Mouse (Mus musculus) hindlimb bud, embryonic 11.5 days (tissue): ENCODE measurements around the gene Otulin.

ENCODE experiments used
- DNase-seq: peaks from one replicate; pipeline ENCODE4 v3.0.0-alpha.2; 2012; ENCODE audit warnings: low read depth, low spot score; ENCODE audit errors: extremely low spot score

Gene Otulin

GRCm38 (mm10) chr15:27552129-27552700 lies 78.3 kb downstream of the Otulin start:
- no peak for DNase-seq

GRCm38 (mm10) chr15:27551117-27552114 lies 79.1 kb downstream of the Otulin start:
- no peak for DNase-seq

DNA sequence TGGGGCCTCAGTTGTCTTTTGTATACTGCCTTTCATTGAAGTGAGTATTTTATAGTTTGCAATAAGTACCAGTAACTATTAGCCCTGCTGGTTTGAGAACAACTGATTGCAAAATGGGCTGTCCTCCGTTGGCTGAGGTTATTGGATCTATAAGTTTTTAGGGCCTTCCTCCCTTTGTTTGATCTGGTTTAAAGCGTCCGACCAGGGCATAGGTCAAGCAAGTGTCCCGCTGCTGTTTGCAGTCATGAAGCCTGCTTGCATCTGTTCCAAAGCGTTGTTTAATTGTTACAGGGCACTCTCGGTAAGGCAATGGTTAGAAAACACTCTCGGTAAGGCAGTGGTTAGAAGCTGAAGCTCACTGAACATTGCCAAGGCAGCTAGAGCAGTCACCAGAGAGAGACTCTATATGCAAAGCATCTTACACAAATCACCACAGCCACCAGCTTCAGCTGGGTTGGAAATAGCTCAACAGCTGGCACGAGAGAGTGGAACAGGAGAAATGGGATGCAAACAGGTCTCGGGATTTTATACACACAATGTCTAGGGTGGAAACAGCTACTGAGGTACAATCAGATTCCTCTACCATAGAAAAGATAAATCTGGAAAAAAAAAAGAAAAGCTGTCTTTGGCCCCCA lies 80.0 kb downstream of the Otulin start:
- no peak for DNase-seq

DNA sequence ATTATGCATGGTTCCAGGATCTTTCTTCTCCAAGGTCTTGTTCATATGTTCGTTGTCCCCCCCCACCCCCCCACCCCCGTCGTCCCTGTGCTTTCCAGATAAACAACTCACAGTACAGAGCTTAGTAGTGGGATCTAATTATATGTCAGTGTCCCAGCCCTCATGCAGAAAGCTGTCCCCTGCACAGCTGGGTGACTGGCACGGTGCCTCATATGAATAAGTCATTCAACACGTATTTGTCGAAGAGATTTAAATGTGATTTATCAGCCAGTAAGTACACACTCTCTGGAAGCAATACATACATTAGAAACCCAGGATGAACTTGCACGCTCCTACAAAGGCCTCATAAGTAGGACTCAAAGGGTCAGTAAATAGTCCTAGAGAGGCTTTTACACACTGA lies 80.6 kb downstream of the Otulin start:
- DNase-seq = no peak

GRCm38 (mm10) chr15:27549071-27549470 lies 81.4 kb downstream of the Otulin start:
- no peak for DNase-seq

DNA sequence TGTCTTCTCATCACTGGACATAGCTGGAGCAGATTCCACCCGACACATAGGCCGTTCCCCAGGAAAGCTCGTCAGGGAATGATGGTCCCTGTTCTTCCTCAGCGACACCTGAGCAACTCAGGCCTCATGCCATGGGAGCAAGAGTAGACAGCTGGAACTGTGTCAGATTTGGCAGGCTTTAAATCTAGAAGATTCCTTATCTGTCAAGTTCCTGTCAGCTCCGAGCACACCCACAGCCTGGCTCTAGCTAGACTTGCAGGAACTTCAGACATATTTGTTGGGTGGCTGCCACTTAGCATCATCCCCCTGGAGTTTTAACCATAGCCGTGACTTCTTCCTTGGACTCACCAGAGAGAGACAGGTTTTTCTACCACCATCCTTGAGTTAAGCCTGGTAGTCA lies 82.4 kb downstream of the Otulin start:
- no peak for DNase-seq

DNA sequence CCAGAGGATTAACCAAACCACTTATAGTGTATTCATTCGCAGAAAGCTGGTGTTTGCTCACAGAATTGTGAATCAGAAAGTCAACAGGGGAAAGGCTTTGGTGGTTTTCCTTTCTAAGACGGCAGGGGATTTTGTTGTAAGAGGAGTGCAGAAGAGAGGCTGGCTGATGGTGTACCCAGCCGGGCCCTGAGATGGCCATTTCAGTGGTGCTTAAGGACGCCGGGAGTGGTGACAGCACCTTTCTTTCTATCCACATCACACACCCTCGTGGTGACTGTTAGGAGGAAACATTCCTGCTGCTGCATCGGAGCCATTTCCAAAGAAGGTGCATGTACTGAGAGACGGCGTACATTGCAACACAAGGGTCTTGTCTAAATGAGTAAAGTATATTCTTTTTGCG lies 85.3 kb downstream of the Otulin start:
- DNase-seq = no peak

GRCm38 (mm10) chr15:27539745-27540144 lies 90.7 kb downstream of the Otulin start:
- no peak for DNase-seq

DNA sequence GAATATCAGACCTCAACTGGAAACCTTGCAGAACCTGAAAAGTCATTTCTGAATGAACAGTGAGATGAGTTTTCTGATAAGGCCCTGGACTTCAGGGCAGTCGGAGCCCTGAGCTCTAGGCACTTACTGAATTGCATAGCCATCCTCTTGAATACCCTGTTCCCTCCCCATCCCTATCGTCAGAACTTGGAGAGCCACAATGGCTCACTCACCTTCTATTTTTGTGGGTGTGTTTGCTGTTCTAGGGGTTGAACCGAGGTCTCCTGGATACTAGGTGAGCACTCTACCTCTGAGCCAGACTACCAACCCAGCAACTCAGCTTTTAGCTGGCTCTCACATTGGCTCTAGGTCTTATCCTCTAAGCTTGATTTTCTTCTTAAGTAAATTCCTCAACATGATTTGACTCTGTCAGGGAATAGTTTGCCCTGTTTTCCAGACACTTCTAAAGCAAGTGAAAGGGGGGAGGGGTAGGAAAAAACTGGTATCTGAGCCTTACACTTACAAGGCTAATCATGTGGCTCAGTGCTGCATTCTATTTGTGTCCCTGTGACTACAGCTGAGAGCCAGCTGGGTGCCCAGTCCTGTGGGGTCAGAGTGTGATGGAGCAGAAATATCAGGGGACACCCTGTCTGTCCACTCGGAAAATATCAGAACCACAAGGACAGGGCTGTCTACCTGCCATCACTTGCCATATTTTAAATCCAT lies 92.8 kb downstream of the Otulin start:
- no peak for DNase-seq

GRCm38 (mm10) chr15:27536771-27537170 lies 93.7 kb downstream of the Otulin start:
- no peak for DNase-seq

DNA sequence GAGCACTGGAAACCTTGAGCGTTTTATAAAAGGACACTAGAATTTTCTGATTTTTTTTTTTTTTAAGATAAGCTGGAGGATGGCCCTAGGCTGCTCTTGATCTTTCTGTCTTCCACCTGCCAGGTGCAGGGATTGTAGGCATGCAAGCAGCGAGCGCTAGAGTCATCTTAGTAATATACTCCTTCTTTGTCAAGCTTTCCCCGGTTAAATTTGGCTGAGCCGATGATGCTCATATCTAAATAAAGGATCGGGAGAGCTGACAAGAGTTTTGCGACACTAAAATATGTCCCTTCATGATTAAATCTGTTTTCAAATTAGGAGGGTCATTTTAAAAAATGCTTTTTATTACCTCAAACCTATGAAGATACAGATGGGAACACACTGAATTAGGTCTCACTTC lies 94.3 kb downstream of the Otulin start:
- DNase-seq = no peak

DNA sequence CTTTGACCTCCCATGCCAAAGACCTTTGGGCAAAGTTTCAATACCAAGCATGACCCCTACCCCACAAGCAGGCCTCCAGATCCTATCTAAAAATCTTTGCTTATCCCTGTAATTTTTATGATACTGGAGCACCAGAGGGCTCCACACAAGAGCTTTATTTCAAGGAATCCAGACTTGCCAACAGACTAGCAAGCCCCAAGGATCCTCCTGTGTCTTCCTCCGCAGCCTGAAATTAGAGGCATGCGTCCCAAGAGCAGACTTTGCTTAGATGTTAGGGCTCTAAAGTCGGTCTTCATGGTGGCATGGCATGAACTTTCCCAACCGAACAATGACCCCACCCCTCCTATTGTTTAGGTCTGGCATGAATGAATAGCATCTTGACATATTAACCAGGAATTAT lies 94.8 kb downstream of the Otulin start:
- DNase-seq = no peak

GRCm38 (mm10) chr15:27533036-27533435 lies 97.5 kb downstream of the Otulin start:
- DNase-seq = no peak

GRCm38 (mm10) chr15:27530023-27530422 lies 100.5 kb downstream of the Otulin start:
- DNase-seq = no peak

- no peak for DNase-seq
Observed at GRCm38 (mm10) chr15:27528896-27529295, 101.6 kb downstream of the Otulin start.

GRCm38 (mm10) chr15:27525233-27526005 lies 105.1 kb downstream of the Otulin start:
- no peak for DNase-seq

- no peak for DNase-seq
Observed at GRCm38 (mm10) chr15:27519857-27520256, 110.6 kb downstream of the Otulin start.

DNA sequence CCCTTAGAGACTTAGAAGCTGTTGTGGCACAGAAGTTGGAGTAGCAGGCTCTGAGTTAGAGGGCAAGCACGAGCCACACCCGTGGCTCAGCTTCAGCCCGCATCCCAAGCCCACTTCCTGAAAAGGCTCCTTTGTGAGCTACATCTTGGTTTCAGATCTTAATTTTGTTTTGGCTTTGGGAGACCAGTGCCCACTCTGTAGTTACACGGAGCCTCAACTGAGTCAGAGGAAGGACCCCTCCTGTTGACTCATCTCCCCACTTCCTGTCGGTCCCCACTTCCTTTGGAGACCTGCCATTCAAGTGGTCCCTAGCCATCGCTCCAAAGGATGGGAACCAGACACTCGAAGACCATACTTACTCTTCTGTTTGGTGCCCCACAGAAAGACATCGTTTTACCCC lies 112.5 kb downstream of the Otulin start:
- no peak for DNase-seq

DNA sequence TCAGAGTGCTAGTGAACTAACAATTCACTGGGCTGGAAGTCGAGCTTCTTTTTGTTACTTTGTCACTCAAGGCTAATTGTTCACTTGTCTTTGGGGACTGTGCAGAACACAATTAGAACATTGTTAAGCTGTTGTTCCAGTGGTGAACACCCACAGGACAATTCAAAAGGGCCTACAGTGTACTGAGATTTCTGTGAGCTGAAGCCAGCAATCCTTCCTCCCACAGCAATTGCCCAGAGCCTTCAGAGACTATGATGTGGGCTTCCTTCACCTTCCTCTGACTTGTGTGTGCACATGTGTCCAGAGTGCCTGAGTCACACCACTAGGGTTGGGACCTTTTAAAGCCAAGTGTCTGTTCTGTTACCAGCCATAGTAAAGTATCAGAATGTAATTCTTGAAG lies 113.6 kb downstream of the Otulin start:
- DNase-seq = no peak

DNA sequence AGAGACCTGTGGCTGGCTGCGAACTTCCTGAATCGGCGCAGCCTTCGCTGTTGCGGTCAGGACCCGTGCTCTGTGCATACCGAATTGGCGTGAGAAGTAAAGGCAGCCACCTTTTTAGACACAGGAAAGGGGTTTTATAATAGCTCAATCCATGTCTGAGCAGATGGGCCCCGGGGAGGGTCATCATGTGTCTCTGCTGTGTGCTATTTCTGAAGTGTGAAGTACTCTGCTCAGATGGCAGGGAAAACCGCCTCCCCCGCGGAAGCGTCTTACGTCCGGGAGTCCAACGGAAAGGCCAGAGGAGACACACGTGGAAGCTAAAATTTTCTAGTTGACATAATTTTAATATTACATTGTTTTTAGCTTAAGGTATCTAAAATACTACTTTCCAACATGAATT lies 121.5 kb downstream of the Otulin start:
- no peak for DNase-seq

DNA sequence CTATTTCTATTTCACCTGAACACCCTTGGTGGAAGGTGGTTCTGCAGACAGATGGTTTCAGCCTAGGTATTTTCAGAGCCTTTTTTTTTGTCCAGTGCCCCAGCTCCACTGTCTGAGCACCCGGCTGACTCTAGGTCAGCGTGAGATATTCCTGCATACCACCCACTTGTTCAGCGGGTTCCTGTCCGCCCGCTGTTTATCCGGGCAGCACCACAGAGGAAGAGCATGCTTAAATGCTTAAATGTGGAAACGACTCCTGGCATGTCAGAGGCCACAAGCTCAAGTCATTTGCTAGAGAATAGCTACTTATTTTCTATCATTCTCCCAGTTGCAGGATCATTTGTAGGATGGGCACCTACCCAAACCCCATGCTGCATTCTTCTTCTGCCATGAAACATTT lies 122.3 kb downstream of the Otulin start:
- no peak for DNase-seq
